Mouse (Mus musculus) kidney, adult 2 months (tissue): ENCODE measurements around the gene Mctp1. TPM values are rescaled to one million over a fixed set of nuclear protein-coding genes. Genes with fewer than 3 reads are reported as not detected.

Source experiments
- DNase-seq: peaks from one replicate; pipeline ENCODE4 v3.0.0; 2021
- H3K27ac ChIP-seq: fragments of 200-500 bp; 2 replicates; pipeline ENCODE4 v1.5.1; 2012; ENCODE audit warnings: low read depth, low read length, control low read depth, inconsistent platforms; ENCODE audit not compliant: insufficient read depth
- H3K27me3 ChIP-seq: fragments of 200-500 bp; replicated peaks from 2 replicates; pipeline ENCODE4 v1.6.1; 2012; ENCODE audit warnings: mild to moderate bottlenecking, moderate library complexity, low read length, inconsistent platforms; ENCODE audit not compliant: control insufficient read depth, insufficient read depth
- H3K36me3 ChIP-seq: fragments of 200-500 bp; 2 replicates; pipeline ENCODE4 v1.6.1; 2012; ENCODE audit warnings: mild to moderate bottlenecking, moderate library complexity, low read length, inconsistent platforms; ENCODE audit not compliant: control insufficient read depth, insufficient read depth
- H3K4me1 ChIP-seq: fragments of 200-500 bp; 2 replicates; pipeline ENCODE4 v1.6.1; 2011; ENCODE audit warnings: low read length; ENCODE audit not compliant: control insufficient read depth, insufficient read depth
- H3K4me3 ChIP-seq: fragments of 200-500 bp; 2 replicates; pipeline ENCODE4 v1.5.1; 2011; ENCODE audit warnings: mild to moderate bottlenecking, low read depth, low read length, control low read depth; ENCODE audit not compliant: insufficient read depth
- CTCF ChIP-seq: fragments of 200-500 bp; conservative IDR thresholded peaks from 2 replicates; pipeline ENCODE4 v1.5.1; 2011; ENCODE audit warnings: low read depth, mild to moderate bottlenecking, control low read depth, low read length, moderate library complexity, mixed read lengths; ENCODE audit not compliant: insufficient read depth, insufficient read length
- POLR2A ChIP-seq: fragments of 200-500 bp; IDR thresholded peaks from one replicate; pipeline ENCODE4 v1.6.1; 2011; ENCODE audit warnings: low read depth, low read length, control low read depth
- WGBS: fragments of 180-500 bp; shearing (Covaris S2); methylation state at CpG from one replicate; pipeline ENCODE4 v1.1.7; 2018; 5-methylcytosine and 5-hydroxymethylcytosine counted together
- polyA plus RNA-seq: library from polyadenylated mRNA; depleted of rRNA; stranded (reverse); fragments of >200 nt; gene quantifications from 2 replicates; pipeline ENCODE4 v1.2.3, GENCODE M21; 2012

Gene Mctp1
- polyA plus RNA-seq, 1 experiment: 0.14 TPM

DNA sequence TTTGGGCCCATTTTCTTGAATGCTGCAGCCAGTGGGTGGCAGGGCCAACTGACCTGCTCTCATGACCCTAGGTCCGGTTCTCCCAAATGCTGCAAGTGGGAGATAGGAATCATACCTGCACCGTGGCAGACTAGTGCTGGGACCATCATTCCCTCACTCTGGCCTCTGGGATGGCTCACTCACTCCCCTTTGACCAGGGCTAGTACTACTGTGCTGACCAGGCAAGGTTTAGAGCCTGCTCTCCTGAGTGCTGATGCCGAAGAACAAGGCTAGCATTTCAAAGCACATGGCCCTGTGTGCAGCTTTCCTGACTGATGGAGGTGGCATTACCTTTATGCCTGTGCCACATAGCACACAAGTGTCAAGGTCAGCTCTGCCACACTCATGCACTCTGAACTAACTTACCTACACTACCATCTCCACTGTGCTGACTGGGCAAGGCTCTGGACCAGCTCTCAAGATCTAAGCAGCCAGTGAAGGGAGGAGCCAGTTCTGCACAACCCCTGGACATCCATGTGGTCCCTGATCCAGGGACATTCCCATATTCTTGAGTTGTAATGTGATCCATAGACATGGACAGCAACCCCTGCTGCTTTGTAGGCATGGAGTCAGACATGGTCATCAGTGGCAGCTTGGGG is 146.7 kb downstream of the Mctp1 start:
- DNase-seq: no peak
- H3K27me3 ChIP-seq: no peaks in the 10 kb centered on the region
- 91% methylated on average over 3 of the region's 3 CpGs for WGBS

DNA sequence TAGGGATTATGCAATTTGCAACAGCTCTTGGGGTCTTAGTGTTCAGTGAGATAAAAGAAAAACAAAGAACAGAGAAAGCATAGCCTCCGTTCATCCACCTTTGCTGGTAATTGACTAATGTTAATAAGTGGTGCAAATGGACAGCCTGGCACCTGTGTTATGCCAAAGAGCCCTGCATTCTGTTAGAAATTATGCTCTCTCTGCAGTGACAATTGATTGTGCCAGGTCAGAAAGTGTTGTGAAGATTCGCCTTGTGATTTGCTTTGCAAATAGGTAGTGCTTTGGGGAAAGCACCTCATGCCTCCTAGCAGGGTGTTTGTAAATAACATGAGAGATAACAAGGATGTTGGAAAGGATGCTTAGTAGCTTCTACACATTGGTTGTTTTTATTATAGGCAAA is 163.5 kb downstream of the Mctp1 start:
- Histone ChIP-seq H3K27me3 (no peaks in the 10 kb centered on the region), H3K36me3 (no peaks in the 10 kb centered on the region), H3K4me1 (no peaks in the 10 kb centered on the region), H3K4me3 (no peak overlapping the region), H3K27ac (no peak overlapping the region)
- 64% methylated on average over 2 of the region's 2 CpGs for WGBS
- no peak for DNase-seq
- TF ChIP-seq CTCF (no peak), POLR2A (no peak)

More for the DNA sequence above, 146.7 kb downstream of the Mctp1 start:
- Histone ChIP-seq H3K27ac (no peak overlapping the region), H3K4me1 (no peaks in the 10 kb centered on the region), H3K4me3 (no peak overlapping the region), H3K36me3 (no peaks in the 10 kb centered on the region)
- no peak for TF ChIP-seq POLR2A
- TF ChIP-seq CTCF: no peak

DNA sequence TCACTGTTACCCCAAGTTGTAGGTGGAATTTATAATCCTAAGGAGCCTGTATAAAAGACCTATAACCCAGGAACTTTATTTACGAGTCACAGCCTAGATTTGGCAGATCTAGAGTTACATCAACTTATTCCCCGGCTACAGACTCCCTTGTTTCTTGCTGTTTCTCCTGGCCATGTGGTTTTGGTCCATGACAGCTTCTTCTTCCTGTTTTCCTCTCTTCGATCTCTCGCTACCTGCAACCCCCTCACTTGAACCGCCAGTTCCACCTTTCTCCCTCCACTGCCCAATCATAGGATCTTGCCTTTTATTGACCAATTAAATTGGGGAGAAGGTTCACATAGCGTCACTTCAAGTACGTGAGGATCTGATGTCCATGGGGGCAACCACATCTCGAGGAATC is 176.6 kb downstream of the Mctp1 start:
- H3K27me3 ChIP-seq: no peaks in the 10 kb centered on the region
- no peak overlapping the region for H3K4me3 ChIP-seq
- TF ChIP-seq POLR2A: no peak
- H3K36me3 ChIP-seq: no peaks in the 10 kb centered on the region
- no peak for DNase-seq
- no peaks in the 10 kb centered on the region for H3K4me1 ChIP-seq
- WGBS: 64% methylated on average over 8 of the region's 8 CpGs
- H3K27ac ChIP-seq: no peak overlapping the region

DNA sequence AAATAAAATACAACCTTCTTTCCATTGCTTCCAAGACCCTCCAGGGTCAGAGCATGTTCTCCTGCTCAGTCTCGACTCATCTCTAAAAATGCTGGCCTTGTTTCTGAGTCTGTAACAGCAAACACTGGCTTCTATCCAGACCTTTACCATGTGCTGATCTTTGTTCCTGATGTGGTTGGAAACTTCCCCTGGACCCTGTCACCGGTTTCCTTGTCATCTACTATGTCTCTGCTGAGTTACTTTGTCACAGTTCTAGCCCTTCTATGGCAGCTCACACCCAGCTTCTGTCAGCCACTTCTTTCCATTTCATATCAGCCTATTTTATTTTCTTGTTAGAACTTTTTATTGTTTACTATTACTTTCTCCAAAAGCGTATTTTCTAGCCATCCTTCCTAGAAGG is 177.3 kb downstream of the Mctp1 start:
- 70% methylated on average over 3 of the region's 3 CpGs for WGBS
- H3K27me3 ChIP-seq: no peaks in the 10 kb centered on the region
- DNase-seq: no peak
- no peaks in the 10 kb centered on the region for H3K4me1 ChIP-seq
- H3K36me3 ChIP-seq: no peaks in the 10 kb centered on the region
- TF ChIP-seq CTCF (no peak), POLR2A (no peak)
- no peak overlapping the region for H3K4me3 ChIP-seq
- H3K27ac ChIP-seq: no peak overlapping the region

DNA sequence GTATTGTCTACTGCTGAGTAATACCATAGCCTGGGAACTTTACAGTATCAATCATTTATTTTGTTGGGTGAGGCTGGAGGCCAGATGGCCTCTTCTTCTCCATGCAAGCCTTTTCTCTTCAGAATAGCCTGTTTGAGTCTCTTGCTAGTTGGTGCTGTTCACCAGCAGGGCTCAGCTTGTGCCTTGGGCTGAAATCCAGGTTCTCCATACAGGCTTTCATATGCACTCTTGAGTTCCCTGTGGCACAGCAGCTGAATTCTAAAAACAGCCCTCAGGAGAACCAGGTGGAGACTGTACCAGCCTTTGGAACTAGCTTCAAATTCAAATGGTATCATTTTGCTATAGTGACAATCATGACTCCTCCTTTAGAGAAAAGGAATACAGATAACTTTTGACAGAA is 179.7 kb downstream of the Mctp1 start:
- H3K36me3 ChIP-seq: no peaks in the 10 kb centered on the region
- no peak for DNase-seq
- H3K27me3 ChIP-seq: no peaks in the 10 kb centered on the region
- H3K27ac ChIP-seq: no peak overlapping the region
- H3K4me3 ChIP-seq: no peak overlapping the region
- no peaks in the 10 kb centered on the region for H3K4me1 ChIP-seq
- TF ChIP-seq POLR2A (no peak), CTCF (no peak)

DNA sequence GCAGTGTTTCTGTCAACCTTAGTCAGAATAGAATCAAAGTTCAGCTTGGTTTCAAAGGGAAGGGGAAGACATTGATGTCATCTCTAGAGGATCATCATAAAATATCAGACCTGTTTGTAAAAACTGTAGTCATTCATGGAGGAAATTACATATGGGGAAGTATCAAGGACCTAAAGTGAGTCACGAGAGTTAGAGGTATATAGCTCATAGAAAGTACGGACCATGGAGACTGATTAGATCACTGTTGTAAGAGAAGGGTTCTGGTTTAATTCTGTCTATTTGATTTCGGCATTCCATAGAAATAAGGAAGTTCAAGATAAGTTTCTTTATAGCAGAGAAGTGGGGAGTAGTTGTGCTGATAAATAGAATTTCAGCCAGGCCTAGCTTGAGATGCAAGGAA is 181.7 kb downstream of the Mctp1 start:
- no peaks in the 10 kb centered on the region for H3K36me3 ChIP-seq
- H3K27ac ChIP-seq: no peak overlapping the region
- H3K4me3 ChIP-seq: no peak overlapping the region
- TF ChIP-seq CTCF: no peak
- TF ChIP-seq POLR2A: no peak
- 84% methylated on average over 3 of the region's 3 CpGs for WGBS
- no peaks in the 10 kb centered on the region for H3K4me1 ChIP-seq
- H3K27me3 ChIP-seq: no peaks in the 10 kb centered on the region
- no peak for DNase-seq

DNA sequence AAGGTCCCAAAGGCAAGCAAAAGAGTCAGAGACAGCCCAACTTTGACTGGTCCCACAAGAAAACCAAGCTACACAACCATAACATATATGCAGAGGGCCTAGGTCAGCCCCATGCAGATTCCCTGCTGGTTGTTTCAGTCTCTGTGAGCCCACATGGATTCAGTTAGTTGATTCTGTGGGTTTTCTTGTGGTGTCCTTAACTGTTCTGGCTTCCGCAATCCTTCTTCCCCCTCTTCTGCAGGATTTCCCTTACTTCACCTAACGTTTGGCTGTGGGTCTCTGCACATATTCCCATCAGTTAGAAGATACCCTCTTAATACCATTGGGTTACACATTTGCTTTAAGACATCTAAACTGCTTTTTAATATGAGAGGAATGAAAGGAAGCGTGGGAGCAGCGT is 183.1 kb downstream of the Mctp1 start:
- Histone ChIP-seq H3K4me3 (no peak overlapping the region), H3K36me3 (no peaks in the 10 kb centered on the region), H3K4me1 (no peaks in the 10 kb centered on the region), H3K27ac (no peak overlapping the region), H3K27me3 (no peaks in the 10 kb centered on the region)
- 83% methylated on average over 4 of the region's 4 CpGs for WGBS
- TF ChIP-seq CTCF (no peak), POLR2A (no peak)
- no peak for DNase-seq
